ENCODE assay signal across 14 mouse cellular contexts in the genomic region with DNA sequence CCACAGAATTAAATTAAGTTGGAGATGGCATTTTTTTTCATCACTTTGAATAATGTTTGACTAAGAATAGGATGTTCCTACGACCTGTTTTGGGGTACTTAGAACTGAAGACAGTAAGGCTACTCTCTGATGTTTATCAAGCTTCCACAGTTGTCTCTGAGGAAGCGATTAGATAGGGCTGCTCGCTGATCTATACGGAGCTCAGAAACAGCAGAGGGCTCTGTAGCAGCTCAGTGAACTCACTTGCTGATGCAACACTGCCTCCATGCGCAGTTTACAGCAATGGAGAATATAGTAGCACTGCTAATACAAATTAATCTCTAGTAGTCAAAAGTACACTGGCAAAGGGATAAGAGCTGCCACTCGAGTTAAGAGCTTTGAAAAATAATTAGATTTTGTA.
"Had no signal": no experiment of that assay in that cellular context is flagged by ENCODE, and none has a peak within 500 bp of the region (broad histone marks: within the 10 kb centered on the region; RNA-seq: fewer than 3 reads in every experiment).

No protein-coding gene starts in this region.

- H3K4me2 ChIP-seq: limb, embryonic 13.5 days; neural tube, embryonic 15.5 days had no signal

- H3K4me3 ChIP-seq: limb, embryonic 13.5 days; midbrain, embryonic 10.5 days; myocyte; neural tube, embryonic 15.5 days had no signal

- DNase-seq: kidney, postnatal 36 days; left cerebral cortex, postnatal 4 days; lung, adult 18-20 months; lung, postnatal 36 days; right cerebral cortex, adult 18-20 months; right cerebral cortex, postnatal 25 days; thymus, adult 18-20 months; thymus, postnatal 14 days had no signal

- H3K27me3 ChIP-seq: limb, embryonic 13.5 days; neural tube, embryonic 15.5 days had no signal

- H3K9me3 ChIP-seq: limb, embryonic 13.5 days; midbrain, embryonic 10.5 days; neural tube, embryonic 15.5 days had no signal

- H3K4me1 ChIP-seq: limb, embryonic 13.5 days; midbrain, embryonic 10.5 days; neural tube, embryonic 15.5 days had no signal

- H3K27ac ChIP-seq: kidney, postnatal 0 days; limb, embryonic 13.5 days; liver, embryonic 14.5 days; midbrain, embryonic 10.5 days; neural tube, embryonic 15.5 days had no signal

- H3K9ac ChIP-seq: limb, embryonic 13.5 days; liver, embryonic 14.5 days; neural tube, embryonic 15.5 days had no signal
